Mouse (Mus musculus): Measurements from ENCODE around the gene Xpnpep1. TPM values are rescaled to one million over a fixed set of nuclear protein-coding genes. Genes with fewer than 3 reads are reported as not detected.

Gene Xpnpep1
- polyA plus RNA-seq, 1 experiment from 2014 or later, result 159 TPM

GRCm38 (mm10) chr19:53005978-53006377 is 34.0 kb downstream of the Xpnpep1 start:
- WGBS, result 95% methylated on average over 19 of the region's 19 CpGs

GRCm38 (mm10) chr19:53003554-53004365 is 36.3 kb downstream of the Xpnpep1 start:
- H3K4me3 ChIP-seq, result no peak overlapping the region
- H3K27ac ChIP-seq, result no peak overlapping the region
- H3K4me1 ChIP-seq, result 0 out of 2 replicates have a peak, but pooled peaks cover 4% of the 10 kb centered on the region
- ATAC-seq (ENCODE audit: low FRiP score), result no peak
- H3K9me3 ChIP-seq (replicated peaks), result no peaks in the 10 kb centered on the region
- H3K27me3 ChIP-seq, result no peaks in the 10 kb centered on the region
- no peak overlapping the region for H3K9ac ChIP-seq
- 91% methylated on average over 22 of the region's 22 CpGs for WGBS
- peaks cover 84% of the 10 kb centered on the region for H3K36me3 ChIP-seq
- no peak overlapping the region for H3K4me2 ChIP-seq (replicated peaks)

More at GRCm38 (mm10) chr19:53005978-53006377, 34.0 kb downstream of the Xpnpep1 start:
- no peak overlapping the region for H3K9ac ChIP-seq
- H3K4me1 ChIP-seq, result 0 out of 2 replicates have a peak, but pooled peaks cover 4% of the 10 kb centered on the region
- ATAC-seq (ENCODE audit: low FRiP score), result no peak
- H3K4me3 ChIP-seq, result no peak overlapping the region
- H3K4me2 ChIP-seq (replicated peaks), result no peak overlapping the region
- no peaks in the 10 kb centered on the region for H3K27me3 ChIP-seq
- H3K36me3 ChIP-seq, result peaks cover 76% of the 10 kb centered on the region
- H3K9me3 ChIP-seq (replicated peaks), result no peaks in the 10 kb centered on the region
- H3K27ac ChIP-seq, result no peak overlapping the region

- Histone ChIP-seq H3K27me3 (no peaks in the 10 kb centered on the region), H3K36me3 (peaks cover 88% of the 10 kb centered on the region), H3K4me1 (no peaks in the 10 kb centered on the region), H3K4me2 (replicated peaks) (no peak overlapping the region), H3K9me3 (replicated peaks) (no peaks in the 10 kb centered on the region), H3K27ac (no peak overlapping the region), H3K9ac (no peak overlapping the region), H3K4me3 (no peak overlapping the region)
- ATAC-seq (ENCODE audit: low FRiP score), result no peak
- 94% methylated on average over 23 of the region's 23 CpGs for WGBS
Observed at GRCm38 (mm10) chr19:53002166-53003095, 37.6 kb downstream of the Xpnpep1 start.

GRCm38 (mm10) chr19:52992880-52993440 is 47.1 kb downstream of the Xpnpep1 start:
- Histone ChIP-seq H3K4me1 (no peaks in the 10 kb centered on the region), H3K4me2 (replicated peaks) (no peak overlapping the region), H3K9me3 (replicated peaks) (no peaks in the 10 kb centered on the region), H3K9ac (no peak overlapping the region), H3K4me3 (no peak overlapping the region), H3K27me3 (no peaks in the 10 kb centered on the region), H3K27ac (no peak overlapping the region), H3K36me3 (peaks cover 62% of the 10 kb centered on the region)
- ATAC-seq (ENCODE audit: low FRiP score), result peak; percentile 75
- WGBS, result 77% methylated on average over 11 of the region's 11 CpGs

- WGBS, result 91% methylated on average over 10 of the region's 10 CpGs
- no peak overlapping the region for H3K4me3 ChIP-seq
- ATAC-seq (ENCODE audit: low FRiP score), result no peak
- no peaks in the 10 kb centered on the region for H3K9me3 ChIP-seq (replicated peaks)
- no peaks in the 10 kb centered on the region for H3K27me3 ChIP-seq
- no peaks in the 10 kb centered on the region for H3K4me1 ChIP-seq
- no peak overlapping the region for H3K9ac ChIP-seq
- no peak overlapping the region for H3K4me2 ChIP-seq (replicated peaks)
- H3K36me3 ChIP-seq, result peaks cover 52% of the 10 kb centered on the region
- H3K27ac ChIP-seq, result no peak overlapping the region
Observed at GRCm38 (mm10) chr19:52991924-52992323, 48.1 kb downstream of the Xpnpep1 start.

- H3K4me2 ChIP-seq (replicated peaks), result no peak overlapping the region
- no peak overlapping the region for H3K9ac ChIP-seq
- no peaks in the 10 kb centered on the region for H3K9me3 ChIP-seq (replicated peaks)
- 77% methylated on average over 12 of the region's 12 CpGs for WGBS
- H3K27me3 ChIP-seq, result no peaks in the 10 kb centered on the region
- H3K4me3 ChIP-seq, result no peak overlapping the region
- no peak for ATAC-seq (ENCODE audit: low FRiP score)
- no peak overlapping the region for H3K27ac ChIP-seq
- H3K4me1 ChIP-seq, result peaks cover 2% of the 10 kb centered on the region; the same call in 1 of the 2 replicates
- H3K36me3 ChIP-seq, result no peaks in the 10 kb centered on the region
Observed at GRCm38 (mm10) chr19:52979020-52979711, 60.8 kb downstream of the Xpnpep1 start.

- no peaks in the 10 kb centered on the region; the same call in 1 of the 2 replicates for H3K9me3 ChIP-seq (replicated peaks)
- no peak overlapping the region for H3K4me2 ChIP-seq (replicated peaks)
- peaks cover 2% of the 10 kb centered on the region; the same call in 1 of the 2 replicates for H3K4me1 ChIP-seq
- H3K9ac ChIP-seq, result no peak overlapping the region
- H3K36me3 ChIP-seq, result no peaks in the 10 kb centered on the region
- WGBS, result 50% methylated on average over 15 of the region's 15 CpGs
- no peaks in the 10 kb centered on the region for H3K27me3 ChIP-seq
- no peak overlapping the region for H3K4me3 ChIP-seq
- peak; percentile 48; the same call in 1 of the 2 replicates for ATAC-seq (ENCODE audit: low FRiP score)
- no peak overlapping the region for H3K27ac ChIP-seq
Observed at GRCm38 (mm10) chr19:52975564-52976185, 64.3 kb downstream of the Xpnpep1 start.

GRCm38 (mm10) chr19:52966339-52966738 is 73.7 kb downstream of the Xpnpep1 start:
- no peak overlapping the region for H3K9ac ChIP-seq
- H3K27me3 ChIP-seq, result no peaks in the 10 kb centered on the region
- H3K9me3 ChIP-seq (replicated peaks), result no peaks in the 10 kb centered on the region
- WGBS, result 30% methylated on average over 8 of the region's 8 CpGs
- no peak overlapping the region for H3K4me3 ChIP-seq
- no peaks in the 10 kb centered on the region for H3K4me1 ChIP-seq
- no peaks in the 10 kb centered on the region for H3K36me3 ChIP-seq
- ATAC-seq (ENCODE audit: low FRiP score), result no peak
- H3K27ac ChIP-seq, result no peak overlapping the region
- H3K4me2 ChIP-seq (replicated peaks), result no peak overlapping the region

GRCm38 (mm10) chr19:52962745-52963144 is 77.3 kb downstream of the Xpnpep1 start:
- H3K27ac ChIP-seq, result no peak overlapping the region
- H3K4me1 ChIP-seq, result no peaks in the 10 kb centered on the region
- no peaks in the 10 kb centered on the region for H3K9me3 ChIP-seq (replicated peaks)
- no peak overlapping the region for H3K4me2 ChIP-seq (replicated peaks)
- H3K27me3 ChIP-seq, result no peaks in the 10 kb centered on the region
- H3K4me3 ChIP-seq, result no peak overlapping the region
- no peak overlapping the region for H3K9ac ChIP-seq
- no peaks in the 10 kb centered on the region for H3K36me3 ChIP-seq
- WGBS, result 97% methylated on average over 2 of the region's 2 CpGs
- ATAC-seq (ENCODE audit: low FRiP score), result no peak

GRCm38 (mm10) chr19:52922678-52923495 is 117.1 kb downstream of the Xpnpep1 start:
- H3K4me1 ChIP-seq, result peaks cover 4% of the 10 kb centered on the region; the same call in 1 of the 2 replicates
- H3K36me3 ChIP-seq, result no peaks in the 10 kb centered on the region
- no peaks in the 10 kb centered on the region for H3K27me3 ChIP-seq
- H3K27ac ChIP-seq, result no peak overlapping the region
- no peak overlapping the region for H3K9ac ChIP-seq
- peak; percentile 82 for ATAC-seq (ENCODE audit: low FRiP score)
- H3K4me2 ChIP-seq (replicated peaks), result peak overlapping the region; percentile 45
- no peak overlapping the region for H3K4me3 ChIP-seq
- 0 out of 2 replicates have a peak, but pooled peaks cover 6% of the 10 kb centered on the region for H3K9me3 ChIP-seq (replicated peaks)
- WGBS, result 13% methylated on average over 25 of the region's 25 CpGs

- 38% methylated on average over 2 of the region's 2 CpGs for WGBS
- Histone ChIP-seq H3K9ac (no peak overlapping the region), H3K27me3 (no peaks in the 10 kb centered on the region), H3K4me1 (no peaks in the 10 kb centered on the region), H3K4me3 (no peak overlapping the region), H3K27ac (no peak overlapping the region), H3K36me3 (no peaks in the 10 kb centered on the region), H3K9me3 (replicated peaks) (no peaks in the 10 kb centered on the region), H3K4me2 (replicated peaks) (no peak overlapping the region)
- ATAC-seq (ENCODE audit: low FRiP score), result no peak
Observed at GRCm38 (mm10) chr19:52904182-52904581, 135.8 kb downstream of the Xpnpep1 start.

All from hindbrain, embryonic 12.5 days (tissue).